Mouse (Mus musculus) right cerebral cortex, postnatal 36 days (tissue): ENCODE data around the gene Gm11733.

Experiments
- DNase-seq, 2 experiments: peaks; one replicate each; pipeline ENCODE4 v3.0.0; 2022; ENCODE audit warnings: low spot score in 2 of 2, mixed read lengths in 1 of 2

The Gm11733 gene

DNA sequence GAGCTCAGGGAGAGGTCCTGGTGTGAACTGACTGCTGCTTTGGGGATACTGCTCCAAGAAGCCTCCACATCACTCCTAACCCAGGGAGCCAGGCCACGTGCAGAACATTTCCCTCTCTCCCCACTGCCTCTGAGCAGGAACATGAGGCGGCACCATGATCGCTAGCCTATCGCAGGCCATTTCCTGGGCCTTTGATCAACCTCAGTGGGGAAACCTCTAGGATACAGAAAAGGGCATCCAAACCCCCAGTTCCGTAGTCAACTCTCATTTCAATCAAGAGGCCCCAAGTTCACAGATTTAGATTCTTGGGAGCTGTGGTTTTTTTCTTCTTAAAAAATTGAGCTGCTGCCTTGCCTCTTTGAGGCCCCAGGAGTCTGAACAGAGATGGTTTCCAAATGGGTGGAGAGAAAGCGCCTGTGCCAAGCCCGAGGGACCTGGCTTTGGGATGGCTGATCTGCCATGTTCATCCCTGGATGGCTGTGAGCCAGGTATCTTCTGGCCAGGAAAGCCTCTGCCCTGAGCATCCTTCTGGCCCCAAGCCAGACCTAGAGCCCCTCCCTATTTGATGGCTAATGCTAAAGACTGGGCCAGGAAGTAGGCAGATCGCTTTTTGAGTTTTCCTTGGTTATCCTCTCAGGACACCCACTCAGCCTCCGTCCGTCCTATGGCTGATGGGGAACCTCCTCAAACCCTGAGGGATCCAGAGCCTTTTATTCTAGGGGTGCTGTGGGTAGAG, 5.7 kb upstream of the Gm11733 start:
- DNase-seq = no peak

DNA sequence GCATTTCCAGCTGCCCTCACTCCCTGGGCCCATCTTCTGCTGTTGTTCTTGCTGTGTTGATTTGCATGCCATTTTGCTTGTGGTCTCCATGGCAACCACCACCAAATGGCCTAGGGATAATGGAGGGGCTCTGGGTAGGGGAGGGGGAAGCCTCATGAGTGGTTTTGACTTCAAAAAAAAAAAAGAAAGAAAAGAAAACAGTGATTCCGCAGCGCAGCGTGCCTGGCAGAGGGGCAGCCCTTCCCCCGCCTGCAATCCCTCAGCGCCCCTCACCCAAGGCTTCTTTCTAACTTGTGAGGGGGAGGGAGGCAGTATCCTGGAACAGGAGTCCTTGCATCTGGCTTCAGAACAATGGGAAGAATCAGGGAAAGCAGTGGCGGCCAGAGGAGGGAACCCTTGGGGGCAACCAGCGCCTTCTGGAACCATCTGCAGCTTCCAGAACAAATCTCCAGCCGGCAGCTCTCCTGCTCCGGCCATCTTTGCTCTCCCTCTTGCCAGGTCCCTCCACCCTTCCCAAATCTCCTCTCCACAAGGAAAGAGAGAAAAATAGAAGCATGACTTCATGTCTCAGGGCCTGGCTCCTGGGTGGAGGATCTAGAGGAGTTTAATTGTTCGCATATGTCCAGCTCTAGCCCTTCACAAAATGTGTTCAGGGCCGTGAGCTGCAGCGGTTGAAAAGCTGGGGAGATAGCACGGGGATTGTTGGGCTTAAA, 5.0 kb upstream of the Gm11733 start:
- no peak for DNase-seq

DNA sequence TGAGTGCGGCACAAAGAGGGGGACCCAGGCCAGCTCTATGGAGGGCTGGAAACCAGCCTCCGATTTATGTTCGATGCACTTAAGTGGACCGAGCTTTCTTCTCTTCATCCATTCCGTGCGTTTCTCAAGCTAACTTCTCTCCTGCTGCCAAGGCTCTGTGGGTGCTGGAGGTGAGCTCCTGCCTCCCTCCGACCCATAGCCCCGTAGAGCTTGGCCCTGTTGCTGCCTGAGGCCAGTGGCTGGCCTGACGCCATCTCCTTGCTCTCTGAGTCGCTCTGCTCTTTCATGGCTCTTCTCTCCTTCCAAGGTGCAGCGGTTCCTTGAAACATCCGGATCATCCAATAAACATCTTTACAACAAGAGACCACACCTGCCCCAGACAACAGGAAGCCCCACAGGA, 4.4 kb upstream of the Gm11733 start:
- no peak for DNase-seq

DNA sequence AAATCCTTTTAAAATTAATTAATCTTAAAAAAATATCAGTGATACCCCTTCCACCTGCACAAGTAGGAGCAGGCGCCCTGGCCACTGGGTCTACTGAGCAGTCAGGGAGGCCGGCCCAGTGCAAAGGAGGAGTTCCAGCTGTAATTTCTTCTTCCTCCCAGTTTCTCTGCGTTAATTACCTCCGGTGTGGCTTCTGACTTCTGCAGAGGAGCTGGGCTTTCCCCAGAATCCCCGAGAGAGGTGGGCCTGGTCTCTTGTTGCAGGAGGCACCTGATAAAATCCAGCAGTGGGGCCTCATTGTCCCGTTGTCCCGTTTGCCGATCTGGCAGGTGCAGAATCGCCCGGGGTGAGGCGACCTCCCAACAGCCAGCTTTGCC, 1.9 kb upstream of the Gm11733 start:
- no peak for DNase-seq

DNA sequence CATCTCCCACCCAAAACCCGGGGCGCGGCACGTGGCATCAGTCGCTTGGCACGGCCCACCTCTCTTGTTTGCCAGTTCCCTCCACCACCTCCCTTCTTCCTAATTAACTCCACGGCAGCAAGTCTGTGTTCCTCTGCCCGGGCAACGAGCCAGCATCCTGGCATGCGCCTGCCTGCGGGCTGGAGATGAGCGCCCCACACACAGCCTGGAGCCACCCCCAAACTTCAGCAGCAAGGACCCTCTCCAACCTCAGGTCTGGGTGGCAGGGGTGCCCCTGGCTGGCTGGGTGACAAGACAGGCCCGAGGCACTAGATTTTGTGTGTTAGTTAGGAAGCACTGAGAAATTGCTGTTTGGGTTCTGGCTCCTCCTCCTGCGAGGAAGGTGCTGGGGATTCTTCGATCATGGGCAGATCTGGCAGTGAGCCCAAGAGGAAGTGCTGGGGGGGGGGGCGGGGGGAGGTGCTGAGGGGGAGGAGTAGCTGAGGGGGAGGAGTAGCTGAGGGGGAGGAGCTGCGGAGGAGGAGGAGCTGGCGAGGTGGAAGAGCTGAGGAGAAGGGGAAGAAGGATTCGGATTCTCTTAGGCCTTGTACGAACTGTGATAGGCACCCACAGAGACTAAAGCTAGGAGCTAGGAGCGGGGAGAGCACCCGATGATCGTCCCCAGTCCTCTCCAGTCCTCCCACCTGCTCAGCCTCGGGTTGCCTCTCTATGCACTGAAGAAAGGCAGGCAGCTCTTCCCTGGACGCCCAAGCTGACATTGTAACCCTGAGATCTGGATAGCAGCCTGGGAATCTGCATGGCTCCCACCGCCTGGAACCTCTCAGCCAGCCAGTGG, 1.3 kb upstream of the Gm11733 start:
- peak; percentile 87 to 92 for DNase-seq

DNA sequence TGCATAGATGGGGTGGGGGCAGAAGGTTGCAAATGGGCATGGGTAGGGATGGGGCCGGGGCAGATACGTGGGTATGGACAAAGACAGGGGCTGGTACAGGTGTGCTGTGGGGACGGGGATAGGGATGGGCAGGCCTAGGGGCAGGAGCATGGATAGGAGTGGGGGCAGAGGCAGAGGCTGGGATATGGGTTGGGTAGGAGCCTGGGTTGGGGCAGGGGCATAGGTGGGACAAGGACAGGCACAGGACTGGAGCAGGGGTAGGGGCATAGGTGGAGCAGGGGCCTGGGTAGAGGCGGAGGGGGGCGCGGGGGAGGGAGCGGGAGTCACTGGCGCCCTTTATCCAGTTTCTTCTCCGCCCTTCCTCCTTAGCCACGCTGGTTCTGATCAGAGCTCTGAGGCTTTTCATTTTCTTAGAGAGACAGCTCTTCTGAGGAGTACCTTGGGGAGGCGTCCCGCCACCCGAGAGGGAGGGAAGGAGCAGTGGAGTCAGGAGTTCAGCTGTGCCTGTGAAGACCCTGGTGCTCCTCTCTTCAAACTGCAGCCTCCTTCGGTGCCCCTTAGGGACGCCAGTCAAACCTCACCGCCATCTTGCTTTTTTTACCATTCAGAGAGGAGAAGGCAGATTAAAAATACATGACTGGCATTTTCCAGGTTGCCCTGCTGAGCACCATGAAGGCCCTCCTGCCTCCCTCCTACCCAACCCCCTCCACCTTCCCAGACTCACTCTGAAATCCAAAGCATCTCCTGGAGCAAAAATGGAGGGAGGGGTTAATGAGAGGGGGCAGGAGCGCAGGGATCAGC, 7.4 kb downstream of the Gm11733 start:
- no peak for DNase-seq

DNA sequence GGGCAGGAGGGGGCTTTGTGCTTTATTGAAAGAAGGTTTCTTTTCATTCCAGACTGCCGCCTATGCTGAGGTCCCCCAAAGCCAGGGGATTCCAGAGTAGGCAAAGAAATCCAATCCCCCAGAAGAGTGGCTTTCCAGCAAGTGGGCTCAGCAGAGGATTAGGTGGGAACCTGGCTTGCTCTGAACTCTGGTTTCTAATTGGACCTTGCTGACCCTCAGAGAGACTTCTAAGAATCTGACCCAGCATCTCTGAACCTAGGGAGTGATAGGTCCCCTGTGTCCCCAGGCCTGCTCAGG, 8.0 kb downstream of the Gm11733 start:
- DNase-seq = no peak

DNA sequence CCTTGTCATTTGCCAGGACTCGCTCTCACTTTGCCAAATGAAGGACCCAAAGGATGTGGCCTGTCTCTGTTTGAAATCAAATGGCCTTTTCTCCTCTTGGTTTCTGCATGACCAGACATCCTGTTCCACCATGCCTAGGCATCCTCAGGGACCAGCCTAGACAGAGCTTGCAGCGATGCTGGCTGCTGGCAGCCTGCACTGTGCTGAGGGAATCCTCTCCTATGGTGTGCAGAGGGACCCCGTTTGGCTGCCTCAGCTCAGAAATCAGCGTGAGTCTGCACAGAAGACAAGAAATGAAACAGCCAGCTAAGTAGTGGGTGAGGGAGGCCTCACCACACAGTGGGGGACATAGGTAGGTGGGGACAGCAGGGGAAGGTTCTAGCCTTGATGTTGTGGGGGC, 12.6 kb downstream of the Gm11733 start:
- DNase-seq = no peak

DNA sequence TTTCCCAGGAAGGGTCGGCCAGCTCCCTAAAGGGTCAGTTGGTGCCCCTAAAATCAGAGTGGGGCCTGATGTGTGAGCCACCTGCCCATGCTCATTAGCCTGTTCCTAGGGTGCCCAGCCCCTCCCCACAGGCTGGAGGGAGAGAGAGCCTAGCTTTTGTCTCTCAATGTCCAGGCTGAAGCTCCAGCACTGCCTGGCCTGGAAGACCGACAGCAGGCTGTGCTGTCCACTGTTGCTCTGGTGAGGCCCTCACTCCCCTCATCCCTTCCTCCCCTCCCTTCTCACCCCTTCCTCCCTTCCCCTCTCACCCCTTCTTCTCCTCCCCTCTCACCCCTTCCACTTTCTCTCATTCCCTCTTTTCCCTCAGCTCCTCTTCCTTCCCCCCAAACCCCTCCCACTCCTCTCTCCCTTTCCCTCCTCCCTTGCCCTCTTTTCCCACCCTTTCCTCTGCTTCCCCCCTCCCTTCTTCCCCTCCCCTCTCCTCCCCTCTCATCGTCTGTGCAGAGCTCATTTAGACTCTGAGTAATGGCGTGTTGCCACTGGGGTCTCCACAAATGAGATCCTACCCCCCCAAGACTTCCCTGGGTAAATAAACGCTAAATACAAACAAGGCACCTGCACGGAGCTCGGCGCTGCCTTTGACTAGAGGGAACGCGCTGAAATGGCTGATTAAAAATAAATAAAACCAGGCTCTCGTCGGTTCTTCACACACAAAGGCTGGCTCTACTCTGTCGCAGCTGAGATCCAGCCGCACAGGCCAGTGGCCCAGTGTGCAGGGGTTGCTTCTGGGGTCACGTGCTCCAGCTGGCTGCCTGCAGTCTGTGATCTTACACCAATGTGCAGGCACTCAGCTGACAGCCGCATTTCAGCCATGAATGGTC, 13.3 kb downstream of the Gm11733 start:
- DNase-seq = peak in 1 of 2 experiments; percentile 42

DNA sequence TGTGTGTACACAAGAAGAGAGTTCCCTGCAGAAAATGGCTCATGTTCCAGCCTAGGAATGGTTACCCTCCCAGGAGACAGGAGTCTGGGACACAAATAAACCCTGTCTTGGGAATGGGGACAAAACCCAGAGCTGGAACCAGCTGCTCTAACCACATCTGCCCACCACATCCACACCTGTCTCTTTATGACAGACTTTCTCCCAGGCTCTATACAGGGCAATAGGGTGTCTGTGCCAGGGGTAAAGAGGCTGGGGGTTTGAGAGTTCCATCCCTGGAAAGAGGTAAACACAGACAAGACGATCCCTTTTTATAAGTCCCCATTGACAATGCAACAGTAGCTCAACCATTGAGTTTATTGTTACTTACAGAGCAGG, 14.0 kb downstream of the Gm11733 start:
- DNase-seq = no peak

DNA sequence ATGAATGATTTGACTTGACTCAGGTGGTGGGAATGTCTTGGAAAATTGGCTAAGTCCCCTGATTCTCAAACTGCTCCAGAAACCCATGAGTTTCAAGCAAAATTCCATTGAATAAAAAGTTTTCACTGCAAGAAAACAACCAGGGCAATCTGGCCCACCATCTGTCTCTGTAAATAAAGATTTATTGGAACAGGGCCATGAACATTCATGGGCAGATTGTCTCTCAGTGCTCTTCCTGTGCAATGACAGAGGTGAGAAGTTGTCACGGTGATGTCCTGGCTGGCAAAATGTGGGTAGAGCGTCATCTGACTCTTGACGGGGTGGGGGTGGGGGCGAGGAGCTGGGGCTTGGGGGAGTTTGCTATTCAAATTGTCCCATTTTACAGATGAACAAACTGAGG, 24.8 kb downstream of the Gm11733 start:
- no peak for DNase-seq

DNA sequence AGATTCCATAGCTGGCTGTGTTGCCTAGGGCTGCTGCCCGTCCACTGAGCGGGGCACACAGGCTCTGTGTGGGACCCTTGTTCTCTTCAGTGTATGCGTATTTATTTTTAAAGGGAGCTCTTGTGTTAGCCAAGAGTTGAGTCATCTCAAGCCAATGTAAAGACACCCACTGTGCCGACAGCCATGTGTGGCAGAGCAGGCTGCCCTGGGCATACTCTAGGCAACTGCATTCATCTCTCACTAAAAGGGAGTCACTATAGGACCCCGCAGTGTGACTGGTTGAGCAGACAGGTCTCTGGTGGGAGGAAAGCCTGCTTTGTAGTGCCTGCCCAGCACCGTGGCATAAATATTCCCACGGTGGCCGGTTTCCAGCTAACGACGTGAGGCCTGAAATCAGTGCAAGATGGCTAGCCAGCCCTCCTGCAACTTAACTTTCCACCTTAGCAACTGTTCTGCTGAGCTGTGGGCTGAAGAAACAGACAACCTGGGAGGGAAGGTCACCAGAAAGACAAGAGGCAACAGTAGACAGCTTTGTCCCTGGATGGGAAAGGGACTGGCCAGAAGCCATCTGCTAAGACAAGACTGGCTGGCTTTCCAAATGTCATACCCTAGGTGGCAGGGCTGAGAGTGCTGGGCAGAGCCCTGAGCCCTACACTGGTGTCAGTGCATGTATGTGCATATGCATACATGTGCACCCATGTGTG, 31.7 kb downstream of the Gm11733 start:
- peak in 1 of 2 experiments; percentile 16 for DNase-seq

DNA sequence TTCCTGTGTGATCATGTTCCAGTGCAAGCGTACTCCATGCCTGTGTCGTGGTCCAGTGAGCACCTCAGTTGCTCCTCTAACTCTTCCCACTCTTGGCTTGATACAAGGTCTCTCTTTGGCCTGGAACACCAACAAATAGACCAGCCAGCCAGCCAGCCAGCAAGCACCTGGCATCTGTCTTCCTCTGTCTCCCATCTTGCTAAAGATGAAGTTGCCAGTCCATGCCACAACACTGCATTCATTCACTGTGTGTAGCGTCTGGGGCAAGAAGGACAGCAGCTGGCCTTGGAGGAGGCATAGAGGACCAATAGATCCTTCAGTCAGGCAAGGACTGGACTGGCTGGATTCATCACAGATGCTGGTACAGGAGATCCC, 32.2 kb downstream of the Gm11733 start:
- DNase-seq = no peak

DNA sequence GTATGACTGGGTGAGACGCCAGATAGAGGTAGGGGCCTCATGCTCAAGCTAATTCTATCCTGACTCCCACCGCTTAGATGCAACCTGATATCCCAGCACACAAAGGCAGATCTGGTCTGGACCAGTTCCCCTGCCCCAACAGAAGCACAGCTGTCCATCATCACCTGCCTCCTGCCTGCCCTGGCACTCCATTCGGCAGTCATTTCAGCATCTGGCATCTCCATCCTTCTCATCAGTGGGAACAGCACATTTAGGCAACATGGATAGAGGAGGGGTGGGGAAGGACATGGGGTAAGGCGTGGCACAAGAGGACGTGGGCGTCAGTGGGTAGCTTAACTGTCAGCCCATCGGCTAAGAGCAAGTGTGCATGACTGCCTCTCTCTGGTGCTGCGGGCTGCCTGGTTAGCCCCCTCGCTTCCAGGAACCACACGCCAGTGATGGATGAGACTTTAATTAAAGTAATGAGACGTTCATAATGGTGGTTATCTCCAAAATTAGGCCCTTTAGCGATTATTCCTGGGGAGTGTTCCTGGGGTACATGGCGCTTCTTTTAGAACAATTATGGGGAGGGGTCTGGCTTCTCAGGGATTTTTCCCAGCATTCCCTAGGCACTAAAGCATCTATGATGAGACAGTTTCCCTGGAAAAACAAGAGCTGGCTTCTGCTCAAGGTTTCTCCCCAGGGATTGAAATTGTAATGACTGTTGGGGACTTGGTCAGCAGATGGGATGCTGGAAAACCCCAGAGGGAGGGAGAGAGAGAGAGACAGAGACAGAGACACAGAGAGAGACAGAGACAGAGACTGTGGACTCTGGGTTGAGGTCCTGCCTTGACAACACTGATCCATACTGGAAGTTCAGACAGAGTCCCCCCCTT, 38.0 kb downstream of the Gm11733 start:
- DNase-seq = no peak

DNA sequence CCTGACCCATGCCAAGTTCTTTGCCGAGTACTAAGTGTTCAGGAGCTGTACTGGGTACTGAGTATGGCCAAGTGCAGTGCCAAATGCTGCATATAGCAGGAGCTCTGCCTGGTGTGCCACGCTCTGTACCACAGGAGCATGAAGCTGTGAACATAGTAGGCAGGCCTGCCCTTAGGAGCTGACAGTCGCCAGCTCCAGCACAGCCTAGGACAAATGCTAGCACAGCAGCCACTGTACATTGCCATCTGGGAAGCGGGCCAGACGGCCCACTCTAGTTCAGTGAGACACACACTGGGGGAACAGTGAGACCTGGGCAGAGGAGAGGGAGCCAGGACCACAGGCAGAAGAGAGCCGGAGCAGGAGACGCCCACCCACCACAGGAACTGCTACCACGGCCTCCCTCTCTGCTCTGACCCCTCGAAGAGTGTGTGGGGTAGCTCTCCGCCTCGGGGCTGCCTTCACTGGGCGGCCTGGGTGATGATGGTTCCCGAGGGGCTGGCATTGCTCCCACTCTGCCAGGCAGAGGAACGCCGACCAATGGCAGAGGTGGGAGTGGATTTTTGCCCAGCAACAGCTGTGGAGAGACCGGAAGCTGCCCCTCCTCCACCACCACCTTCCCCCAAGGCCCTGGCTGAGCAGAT, 38.8 kb downstream of the Gm11733 start:
- peak; percentile 77 to 81 for DNase-seq

DNA sequence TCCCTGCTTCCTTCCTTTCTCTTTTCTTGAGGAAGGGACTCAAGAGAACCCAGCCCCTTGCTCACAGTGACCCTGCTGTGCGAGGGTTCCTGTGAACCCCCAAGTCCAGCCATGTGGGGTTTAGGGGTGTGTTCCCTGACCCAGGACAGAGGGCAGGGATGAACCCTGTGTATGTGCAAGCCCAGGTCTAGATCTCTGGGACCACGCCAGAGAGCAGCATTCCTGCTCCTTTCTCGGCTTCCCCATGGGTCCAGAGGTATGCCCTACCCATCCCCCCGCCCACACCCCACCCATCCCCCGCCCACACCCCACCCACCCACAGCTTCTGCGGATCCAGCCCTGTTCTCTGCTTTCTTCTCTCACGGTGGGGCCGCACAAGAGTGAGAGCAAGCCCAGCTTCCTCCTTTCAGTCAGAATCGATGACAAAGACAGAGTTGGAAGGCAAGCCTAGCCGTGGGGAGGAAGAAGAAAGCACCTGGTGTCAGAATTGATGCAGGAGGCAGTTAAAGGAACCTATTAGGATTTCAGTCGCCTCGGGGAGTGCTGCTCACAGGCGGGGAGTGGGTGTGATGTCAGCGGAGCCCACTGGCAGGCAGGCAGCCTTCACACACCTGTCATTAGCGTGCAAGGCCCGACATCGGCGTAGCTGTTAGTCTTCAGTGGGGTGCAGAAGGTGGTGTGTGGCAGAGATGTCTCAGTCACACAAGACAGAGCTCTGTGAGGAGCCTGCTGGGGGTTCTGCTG, 41.6 kb downstream of the Gm11733 start:
- DNase-seq = no peak

DNA sequence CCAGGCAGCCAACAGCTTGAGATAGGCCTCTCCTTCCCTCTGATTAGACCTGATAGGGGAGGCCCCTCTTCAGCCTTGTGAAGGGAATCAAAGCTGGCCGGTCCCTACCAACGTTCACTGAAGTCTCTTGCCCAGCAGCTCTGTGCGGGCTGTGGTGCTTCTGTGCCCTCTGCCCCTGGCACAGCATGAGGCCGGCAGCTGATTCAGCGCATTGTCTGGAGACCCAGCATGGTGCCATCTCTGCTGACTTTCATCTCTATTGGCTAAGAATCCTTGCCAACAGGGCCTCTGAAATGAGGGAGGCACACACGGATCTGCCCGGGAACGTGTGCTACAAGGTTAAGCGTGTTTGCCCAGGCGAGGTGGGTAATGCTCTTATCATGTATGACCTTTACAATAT, 48.2 kb downstream of the Gm11733 start:
- no peak for DNase-seq

DNA sequence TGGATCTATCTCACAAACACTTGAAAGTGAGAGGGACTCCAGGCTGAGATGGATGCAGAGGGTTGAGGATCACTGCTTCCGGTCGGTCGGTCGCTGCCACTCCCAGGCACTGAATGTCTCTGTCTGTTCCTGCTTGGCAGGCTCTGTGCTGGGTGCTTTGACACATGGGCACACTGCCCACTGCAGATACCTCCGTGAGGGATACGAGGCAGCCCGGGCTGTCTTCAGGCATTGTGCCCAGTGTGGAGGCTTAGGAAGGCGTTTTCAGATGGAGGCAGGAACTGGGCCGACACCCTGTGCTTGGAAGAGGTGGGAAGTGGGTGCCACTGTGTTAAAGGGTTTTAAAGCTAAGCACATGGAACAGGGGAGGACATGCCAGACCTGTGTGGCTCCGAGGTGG, 50.7 kb downstream of the Gm11733 start:
- DNase-seq = peak; percentile 68
